Mouse (Mus musculus): ENCODE results near the gene Chl1. TPM values are rescaled to one million over a fixed set of nuclear protein-coding genes. Genes with fewer than 3 reads are reported as not detected.

Gene Chl1
- polyA plus RNA-seq (2014; fragmentation: Nextera tagmentation; extraction: Ambion mirVana), result 7.1 and 8.3 TPM in 2 replicates

DNA sequence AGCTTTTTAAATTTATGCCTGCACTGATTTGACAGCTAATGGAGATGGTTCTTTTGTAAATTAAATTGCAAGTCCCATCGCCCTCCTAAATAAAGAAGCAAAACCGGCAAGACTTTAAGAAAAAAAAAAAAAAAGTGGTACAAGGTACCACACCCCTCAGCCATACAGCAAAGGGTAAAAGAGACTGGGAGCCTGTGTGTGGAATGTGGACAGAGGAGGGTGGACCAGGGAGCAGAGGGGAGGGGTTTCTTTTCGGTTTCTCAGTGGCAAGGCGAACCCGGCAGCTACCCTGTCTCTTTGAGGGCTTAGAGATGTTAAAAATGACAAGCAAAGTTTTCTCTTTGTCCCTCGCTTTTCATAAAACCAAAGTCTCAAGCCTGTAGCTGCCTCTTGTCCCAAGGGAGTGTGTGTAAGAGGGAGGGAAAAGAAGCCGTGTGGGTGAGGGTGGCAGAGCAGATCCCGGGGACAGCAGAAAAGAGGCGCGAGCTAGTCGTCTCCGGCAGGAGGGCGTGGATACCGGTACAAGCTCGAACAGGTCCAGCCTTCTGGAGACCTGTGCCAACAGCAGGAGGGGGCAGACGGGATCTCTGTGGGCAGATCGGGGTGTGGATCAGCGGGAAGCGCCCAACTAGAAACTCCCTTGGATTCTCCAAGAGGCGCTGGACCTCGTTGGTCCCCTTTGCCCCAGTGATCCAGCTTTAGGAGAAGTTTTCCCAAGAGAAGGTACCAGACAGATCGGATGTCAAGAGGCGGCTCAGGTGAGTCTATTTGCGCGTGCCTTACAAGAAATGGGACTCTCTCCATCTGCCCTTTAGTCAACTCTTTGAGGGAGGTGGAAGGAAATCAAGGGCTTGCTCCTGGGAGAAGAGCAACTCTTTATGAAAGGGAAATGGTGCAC lies at the start of gene Chl1:
Gene Chl1 (plus strand): TSS at position 195 of the 898 bp plus-strand sequence.
- no peaks in the 10 kb centered on the region for H3K36me3 ChIP-seq (ENCODE audit: control insufficient read depth, insufficient read depth, low read length)
- H3K4me3 ChIP-seq (ENCODE audit: low read depth, low read length), result peak within 1 kb of the TSS; percentile 48
- peak within 1 kb of the TSS; percentile 86 for H3K4me2 ChIP-seq
- H3K4me1 ChIP-seq (ENCODE audit: control insufficient read depth, insufficient read depth, low read length), result peaks cover 10% of the 10 kb centered on the region
- no peak within 1 kb of the TSS for H3K27ac ChIP-seq (ENCODE audit: low read depth, low read length)
- 3% methylated on average over 25 of the region's 25 CpGs for WGBS
- H3K9ac ChIP-seq (ENCODE audit: low read length), result peak within 1 kb of the TSS; percentile 42
- ATAC-seq (ENCODE audit: low FRiP score) (peak; percentile 31), DNase-seq (ENCODE audit: low spot score, missing footprints) (peak; percentile 90)
- H3K27me3 ChIP-seq (ENCODE audit: control insufficient read depth, insufficient read depth, low read length), result peaks cover 21% of the 10 kb centered on the region
- no peaks in the 10 kb centered on the region for H3K9me3 ChIP-seq (ENCODE audit: control insufficient read depth, low read length)

DNA sequence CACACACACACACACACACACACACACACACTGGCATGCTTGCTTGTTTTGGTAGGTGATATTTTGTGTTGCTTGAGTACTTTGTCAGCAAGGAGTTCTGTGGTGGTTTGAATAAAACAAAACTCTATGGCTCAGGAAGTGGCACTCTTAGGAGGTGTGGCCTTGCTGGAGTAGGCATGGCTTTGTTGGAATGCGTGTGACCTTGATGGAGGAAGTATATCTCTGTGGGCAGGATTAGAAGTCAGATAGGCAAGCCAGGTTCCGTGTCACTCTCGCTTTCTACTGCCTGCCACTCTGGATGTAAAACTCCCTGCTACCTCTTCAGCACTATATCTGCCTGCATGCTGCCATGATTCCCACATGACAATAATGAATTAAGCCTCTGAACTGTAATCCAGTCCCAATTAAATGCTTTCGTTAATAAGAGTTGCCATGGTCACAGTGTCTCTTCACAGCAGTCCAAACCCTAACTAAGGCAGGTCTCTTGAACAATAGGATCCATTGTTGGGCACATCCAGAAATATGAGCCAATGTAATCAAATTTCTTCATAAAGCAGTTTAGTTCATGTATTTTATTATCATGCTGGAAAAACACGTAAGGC lies 44.8 kb upstream of the Chl1 start:
- Histone ChIP-seq H3K9me3 (ENCODE audit: control insufficient read depth, low read length) (no peaks in the 10 kb centered on the region), H3K4me1 (ENCODE audit: control insufficient read depth, insufficient read depth, low read length) (no peaks in the 10 kb centered on the region), H3K9ac (ENCODE audit: low read length) (no peak overlapping the region), H3K27ac (ENCODE audit: low read depth, low read length) (no peak overlapping the region), H3K4me3 (ENCODE audit: low read depth, low read length) (no peak overlapping the region), H3K4me2 (no peak overlapping the region), H3K36me3 (ENCODE audit: control insufficient read depth, insufficient read depth, low read length) (no peaks in the 10 kb centered on the region), H3K27me3 (ENCODE audit: control insufficient read depth, insufficient read depth, low read length) (no peaks in the 10 kb centered on the region)
- ATAC-seq (ENCODE audit: low FRiP score) (no peak), DNase-seq (ENCODE audit: low spot score, missing footprints) (no peak)
- 86% methylated on average over 5 of the region's 5 CpGs for WGBS

DNA sequence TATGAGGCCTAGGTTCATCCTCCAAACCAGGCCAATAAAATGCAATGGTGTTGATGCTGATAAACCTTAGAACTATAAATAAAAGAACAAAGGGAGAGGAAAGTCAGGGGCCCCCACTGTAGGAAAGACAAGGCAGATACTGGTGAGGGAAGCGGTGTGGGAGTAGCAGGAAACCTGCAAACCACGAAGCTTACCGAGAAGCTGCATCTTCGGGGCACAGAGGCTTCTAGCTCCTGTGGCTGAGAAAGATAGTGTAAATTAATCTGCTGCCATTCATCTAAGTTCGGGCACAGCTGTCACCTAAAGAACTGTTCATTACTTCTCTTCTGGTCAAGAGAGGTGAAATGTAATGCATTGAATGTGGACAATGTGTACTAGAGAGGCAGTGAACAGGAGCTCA lies 37.1 kb upstream of the Chl1 start:
- Histone ChIP-seq H3K27me3 (ENCODE audit: control insufficient read depth, insufficient read depth, low read length) (no peaks in the 10 kb centered on the region), H3K4me3 (ENCODE audit: low read depth, low read length) (no peak overlapping the region), H3K36me3 (ENCODE audit: control insufficient read depth, insufficient read depth, low read length) (no peaks in the 10 kb centered on the region), H3K27ac (ENCODE audit: low read depth, low read length) (no peak overlapping the region), H3K4me1 (ENCODE audit: control insufficient read depth, insufficient read depth, low read length) (no peaks in the 10 kb centered on the region), H3K9me3 (ENCODE audit: control insufficient read depth, low read length) (no peaks in the 10 kb centered on the region), H3K9ac (ENCODE audit: low read length) (no peak overlapping the region), H3K4me2 (no peak overlapping the region)
- DNase-seq (ENCODE audit: low spot score, missing footprints) (no peak), ATAC-seq (ENCODE audit: low FRiP score) (no peak)
- 81% methylated on average over 5 of the region's 5 CpGs for WGBS

DNA sequence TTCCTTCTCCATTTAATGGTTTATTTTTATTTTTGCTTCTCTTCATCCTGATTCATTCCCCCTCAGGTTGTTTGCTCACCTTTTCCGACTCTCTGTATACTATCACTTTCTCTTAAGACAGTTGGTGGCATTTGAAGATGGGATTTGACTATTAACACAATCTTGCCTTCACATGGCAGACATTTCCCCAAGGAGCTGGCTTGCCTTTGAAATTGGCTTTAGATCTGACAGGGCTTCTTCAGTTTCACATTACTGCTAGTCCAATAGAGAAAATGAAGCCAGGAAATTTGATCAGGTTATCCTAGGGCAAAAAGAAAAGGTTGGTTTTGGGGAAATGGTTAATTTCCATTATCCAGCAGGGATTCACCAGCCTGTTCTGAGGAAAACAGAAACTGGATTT lies 23.2 kb upstream of the Chl1 start:
- WGBS, result 80% methylated on average over 1 of the region's 1 CpGs
- H3K4me1 ChIP-seq (ENCODE audit: control insufficient read depth, insufficient read depth, low read length), result no peaks in the 10 kb centered on the region
- no peak overlapping the region for H3K4me3 ChIP-seq (ENCODE audit: low read depth, low read length)
- ATAC-seq (ENCODE audit: low FRiP score), result no peak
- peak; percentile 88 for DNase-seq (ENCODE audit: low spot score, missing footprints)
- no peaks in the 10 kb centered on the region for H3K9me3 ChIP-seq (ENCODE audit: control insufficient read depth, low read length)
- no peaks in the 10 kb centered on the region for H3K36me3 ChIP-seq (ENCODE audit: control insufficient read depth, insufficient read depth, low read length)
- H3K27ac ChIP-seq (ENCODE audit: low read depth, low read length), result no peak overlapping the region
- no peaks in the 10 kb centered on the region for H3K27me3 ChIP-seq (ENCODE audit: control insufficient read depth, insufficient read depth, low read length)
- no peak overlapping the region for H3K9ac ChIP-seq (ENCODE audit: low read length)
- H3K4me2 ChIP-seq, result no peak overlapping the region

DNA sequence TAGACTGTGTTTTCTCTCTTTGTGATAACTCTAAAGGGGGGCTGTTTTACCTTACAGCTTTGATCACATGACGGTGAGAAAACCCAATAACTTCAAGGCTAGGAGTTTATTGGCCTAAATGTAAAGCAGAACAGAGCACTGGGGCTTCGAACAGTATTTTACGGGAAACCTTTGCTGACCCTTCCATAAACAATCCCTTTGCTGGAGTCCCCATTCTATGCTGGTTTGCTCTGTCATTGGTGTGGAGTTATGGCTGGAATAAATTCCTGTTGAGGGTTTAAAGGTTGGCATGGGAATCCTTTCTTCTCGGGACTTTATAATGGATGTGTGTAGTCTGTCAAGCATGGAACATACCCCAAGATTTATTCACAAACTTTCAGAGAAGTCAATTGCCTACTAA lies 12.0 kb upstream of the Chl1 start:
- Histone ChIP-seq H3K36me3 (ENCODE audit: control insufficient read depth, insufficient read depth, low read length) (no peaks in the 10 kb centered on the region), H3K9ac (ENCODE audit: low read length) (no peak overlapping the region), H3K4me2 (no peak overlapping the region), H3K9me3 (ENCODE audit: control insufficient read depth, low read length) (no peaks in the 10 kb centered on the region), H3K27ac (ENCODE audit: low read depth, low read length) (no peak overlapping the region), H3K4me1 (ENCODE audit: control insufficient read depth, insufficient read depth, low read length) (no peaks in the 10 kb centered on the region), H3K27me3 (ENCODE audit: control insufficient read depth, insufficient read depth, low read length) (no peaks in the 10 kb centered on the region), H3K4me3 (ENCODE audit: low read depth, low read length) (no peak overlapping the region)
- 59% methylated on average over 4 of the region's 4 CpGs for WGBS
- ATAC-seq (ENCODE audit: low FRiP score) (0 out of 2 replicates have a peak, but pooled peaks have one; percentile 27), DNase-seq (ENCODE audit: low spot score, missing footprints) (no peak)

DNA sequence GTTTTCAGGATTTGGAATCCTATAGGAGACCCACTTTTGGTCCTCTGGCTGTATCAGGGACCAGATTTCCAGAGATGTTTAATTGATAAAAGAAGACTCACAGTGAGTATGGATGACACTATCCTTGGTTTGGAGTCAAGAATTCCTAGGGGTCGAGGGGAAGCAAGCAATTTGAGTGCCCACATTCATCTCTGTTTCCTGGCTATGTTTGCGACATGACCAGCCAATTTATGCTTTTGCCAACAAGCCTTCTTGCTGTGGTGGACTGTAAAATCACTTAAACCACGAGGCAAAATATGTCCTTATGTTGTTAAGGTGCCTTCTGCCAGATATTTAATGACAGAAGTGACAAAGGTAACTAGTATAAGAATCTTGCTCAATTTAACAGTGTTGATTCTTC lies 6.3 kb upstream of the Chl1 start:
- no peak overlapping the region for H3K27ac ChIP-seq (ENCODE audit: low read depth, low read length)
- DNase-seq (ENCODE audit: low spot score, missing footprints) (no peak), ATAC-seq (ENCODE audit: low FRiP score) (no peak)
- no peak overlapping the region for H3K4me3 ChIP-seq (ENCODE audit: low read depth, low read length)
- no peaks in the 10 kb centered on the region for H3K36me3 ChIP-seq (ENCODE audit: control insufficient read depth, insufficient read depth, low read length)
- no peak overlapping the region for H3K4me2 ChIP-seq
- WGBS, result 60% methylated on average over 3 of the region's 3 CpGs
- no peaks in the 10 kb centered on the region for H3K9me3 ChIP-seq (ENCODE audit: control insufficient read depth, low read length)
- no peak overlapping the region for H3K9ac ChIP-seq (ENCODE audit: low read length)
- no peaks in the 10 kb centered on the region; the same call in 1 of the 2 replicates for H3K27me3 ChIP-seq (ENCODE audit: control insufficient read depth, insufficient read depth, low read length)
- H3K4me1 ChIP-seq (ENCODE audit: control insufficient read depth, insufficient read depth, low read length), result no peaks in the 10 kb centered on the region

DNA sequence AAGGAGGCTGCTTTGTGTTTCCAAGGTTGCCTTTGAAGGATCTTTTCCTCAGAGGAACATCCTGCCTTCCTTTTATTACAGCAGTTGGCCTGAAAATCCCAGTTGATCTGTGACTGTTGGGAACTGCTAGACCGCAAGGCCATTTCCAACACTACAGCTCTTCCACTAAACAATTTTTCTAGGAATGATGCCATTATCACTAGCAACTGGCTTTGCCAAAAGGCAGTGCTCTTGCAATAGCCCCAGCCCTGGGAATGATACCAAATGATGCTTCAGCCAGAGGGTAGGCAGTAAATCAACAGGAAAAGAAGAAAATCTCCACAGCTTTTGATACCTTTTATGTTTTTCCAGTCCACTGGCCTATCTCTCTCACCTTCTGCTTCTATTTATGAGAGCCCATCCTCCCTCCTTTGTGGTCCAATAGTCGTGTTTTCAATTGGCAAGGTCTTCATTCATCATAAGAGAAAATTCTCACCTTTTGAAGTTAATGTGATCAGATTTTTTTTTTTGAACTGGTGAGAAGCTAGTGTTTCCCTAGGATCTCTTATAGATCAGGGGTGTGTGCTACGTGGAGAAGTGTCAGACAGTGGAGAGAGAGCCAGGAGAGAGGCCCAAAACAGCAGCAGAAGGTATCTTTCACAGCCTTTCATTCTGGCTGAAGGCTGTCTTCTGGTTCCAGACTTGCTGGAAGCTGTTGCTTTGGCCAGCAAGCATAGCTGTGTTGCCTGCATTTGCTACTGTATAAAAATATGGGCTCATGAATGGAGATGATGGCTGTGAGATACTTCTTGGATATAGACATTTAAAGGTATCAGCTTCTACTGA lies 2.4 kb upstream of the Chl1 start:
- Histone ChIP-seq H3K9me3 (ENCODE audit: control insufficient read depth, low read length) (no peaks in the 10 kb centered on the region), H3K4me1 (ENCODE audit: control insufficient read depth, insufficient read depth, low read length) (peaks cover 10% of the 10 kb centered on the region), H3K9ac (ENCODE audit: low read length) (no peak overlapping the region), H3K36me3 (ENCODE audit: control insufficient read depth, insufficient read depth, low read length) (no peaks in the 10 kb centered on the region), H3K27me3 (ENCODE audit: control insufficient read depth, insufficient read depth, low read length) (peaks cover 21% of the 10 kb centered on the region), H3K27ac (ENCODE audit: low read depth, low read length) (no peak overlapping the region), H3K4me3 (ENCODE audit: low read depth, low read length) (no peak overlapping the region), H3K4me2 (no peak overlapping the region)
- 61% methylated on average over 3 of the region's 3 CpGs for WGBS
- no peak for ATAC-seq (ENCODE audit: low FRiP score)
- DNase-seq (ENCODE audit: low spot score, missing footprints), result no peak

DNA sequence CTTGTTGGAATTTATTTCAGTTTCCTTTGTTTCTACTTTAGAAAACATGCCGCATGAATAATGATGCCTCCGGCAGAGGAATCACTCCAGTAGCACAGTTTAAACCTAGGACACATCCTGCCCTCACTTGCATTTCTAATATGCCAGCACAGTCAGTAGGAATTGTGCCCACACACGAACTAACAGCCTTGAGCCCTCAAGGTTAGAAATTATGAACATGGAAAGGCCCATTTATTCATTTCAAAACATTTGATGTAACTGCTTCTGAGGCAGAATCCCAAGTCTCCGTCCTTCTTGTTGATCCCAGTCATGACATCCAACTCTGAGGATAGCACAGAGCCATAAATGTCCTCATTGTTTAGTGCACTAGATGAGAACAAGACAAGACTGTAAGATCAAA lies 790 bp upstream of the Chl1 start:
- no peak overlapping the region for H3K4me3 ChIP-seq (ENCODE audit: low read depth, low read length)
- no peaks in the 10 kb centered on the region for H3K9me3 ChIP-seq (ENCODE audit: control insufficient read depth, low read length)
- DNase-seq (ENCODE audit: low spot score, missing footprints), result no peak
- H3K4me2 ChIP-seq, result no peak overlapping the region
- no peaks in the 10 kb centered on the region for H3K36me3 ChIP-seq (ENCODE audit: control insufficient read depth, insufficient read depth, low read length)
- WGBS, result 76% methylated on average over 4 of the region's 4 CpGs
- H3K27me3 ChIP-seq (ENCODE audit: control insufficient read depth, insufficient read depth, low read length), result peaks cover 21% of the 10 kb centered on the region
- peaks cover 10% of the 10 kb centered on the region for H3K4me1 ChIP-seq (ENCODE audit: control insufficient read depth, insufficient read depth, low read length)
- no peak overlapping the region for H3K27ac ChIP-seq (ENCODE audit: low read depth, low read length)
- ATAC-seq (ENCODE audit: low FRiP score), result no peak
- H3K9ac ChIP-seq (ENCODE audit: low read length), result no peak overlapping the region

Measured in midbrain, embryonic 11.5 days (tissue).